Mouse (Mus musculus) CD4-positive, CD25-positive, alpha-beta regulatory T cell, adult 2 months (primary cell): Measurements from ENCODE around the gene Anxa9.

ENCODE experiments used
- DNase-seq: peaks from one replicate; pipeline ENCODE4 v3.0.0-alpha.2; 2012; ENCODE audit warnings: low read depth, low spot score

Gene Anxa9

DNA sequence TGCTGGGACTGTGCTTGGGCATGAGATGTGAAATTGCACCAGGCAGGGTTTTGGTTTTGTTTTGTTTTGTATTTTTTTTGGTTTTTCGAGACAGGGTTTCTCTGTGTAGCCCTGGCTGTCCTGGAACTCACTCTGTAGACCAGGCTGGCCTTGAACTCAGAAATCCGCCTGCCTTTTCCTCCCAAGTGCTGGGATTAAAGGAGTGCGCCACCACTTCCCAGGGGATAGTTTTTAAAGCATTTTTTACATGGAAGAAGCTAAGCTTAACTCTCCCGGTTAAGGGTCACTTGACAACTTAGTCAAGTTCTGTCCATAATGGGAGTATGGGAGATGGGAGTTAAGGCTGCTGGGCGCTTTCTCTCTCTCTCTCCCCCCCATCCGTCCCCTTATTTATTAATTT is 7.1 kb upstream of the Anxa9 start:
- DNase-seq = no peak

DNA sequence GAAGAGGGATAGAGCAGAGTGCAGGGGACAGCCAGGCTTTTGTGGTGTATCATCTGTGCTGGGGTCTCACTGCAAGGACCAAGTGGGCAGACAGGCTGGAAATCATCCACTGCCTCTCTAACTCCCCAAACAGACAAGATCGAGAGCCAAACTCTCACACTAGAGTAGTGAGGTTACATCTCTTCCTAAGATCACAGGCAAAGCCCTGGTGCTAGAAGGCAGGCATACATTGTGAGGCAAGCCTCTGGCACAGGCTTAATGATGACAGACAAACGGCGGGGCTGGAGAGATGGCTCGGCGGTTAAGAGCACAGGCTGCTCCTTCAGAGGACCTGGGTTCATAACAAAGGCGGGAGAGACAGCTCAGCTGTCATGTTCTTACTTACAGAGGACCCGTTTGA is 6.5 kb upstream of the Anxa9 start:
- no peak for DNase-seq

DNA sequence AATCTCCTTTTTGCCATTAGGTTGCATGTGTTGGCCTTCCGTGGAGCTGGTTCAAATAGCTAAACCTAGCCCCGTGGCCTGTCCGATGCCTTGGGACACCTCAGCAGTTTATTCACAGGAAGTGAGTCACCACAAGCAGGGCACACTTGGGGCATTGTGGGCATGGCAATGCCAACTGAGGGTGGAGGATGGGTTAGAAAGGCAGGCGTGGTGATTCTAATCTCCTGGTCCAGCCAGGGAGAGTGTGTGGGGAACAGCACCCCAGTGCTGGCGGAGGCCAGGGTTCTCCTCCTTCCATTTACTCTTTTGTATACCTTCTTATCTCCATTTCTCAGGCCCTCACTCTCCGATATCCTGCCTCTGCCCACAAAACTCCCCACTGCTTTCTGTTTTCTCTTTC is 5.6 kb upstream of the Anxa9 start:
- DNase-seq = peak; percentile 11

DNA sequence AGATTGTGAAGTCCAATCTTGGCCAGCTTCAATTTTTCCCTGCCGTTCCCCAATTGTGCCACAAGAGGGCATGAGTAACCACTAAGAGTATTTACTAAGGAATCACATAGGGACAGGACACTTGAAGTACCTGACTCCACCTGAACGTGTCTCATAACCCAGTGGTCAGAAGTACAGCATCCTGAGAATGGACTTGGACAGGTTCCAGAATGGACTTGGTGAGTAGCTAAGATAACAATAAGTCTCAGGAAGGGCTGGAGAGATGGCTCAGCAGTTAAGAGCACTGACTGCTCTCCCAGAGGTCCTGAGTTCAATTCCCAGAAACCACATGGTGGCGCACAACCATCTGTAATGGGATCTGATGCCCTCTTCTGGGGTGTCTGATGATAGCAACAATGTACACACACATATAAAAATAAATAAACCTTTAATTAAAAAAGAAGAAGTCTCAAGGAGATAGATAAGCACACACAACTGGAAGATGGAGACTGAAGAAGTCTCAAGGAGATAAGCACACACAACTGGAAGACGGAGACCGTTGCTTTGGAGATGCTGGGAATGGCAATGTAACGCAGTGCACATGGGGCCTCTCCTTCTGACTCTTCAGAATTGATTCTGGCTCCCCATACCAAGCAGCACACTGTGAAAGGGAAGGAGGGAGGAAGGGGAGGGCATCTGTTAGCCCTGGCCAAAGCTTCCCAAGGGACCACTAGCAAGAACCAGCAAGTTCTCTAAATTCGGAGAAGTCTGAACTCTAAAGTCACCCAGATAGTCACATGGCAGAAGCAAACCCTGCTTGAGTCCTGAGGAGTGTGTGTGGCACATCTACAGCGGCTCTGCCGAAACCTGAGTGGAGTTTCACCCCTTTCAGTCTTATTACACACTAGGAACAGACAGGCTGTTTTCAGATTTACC is 4.2 kb upstream of the Anxa9 start:
- DNase-seq = peak; percentile 70

DNA sequence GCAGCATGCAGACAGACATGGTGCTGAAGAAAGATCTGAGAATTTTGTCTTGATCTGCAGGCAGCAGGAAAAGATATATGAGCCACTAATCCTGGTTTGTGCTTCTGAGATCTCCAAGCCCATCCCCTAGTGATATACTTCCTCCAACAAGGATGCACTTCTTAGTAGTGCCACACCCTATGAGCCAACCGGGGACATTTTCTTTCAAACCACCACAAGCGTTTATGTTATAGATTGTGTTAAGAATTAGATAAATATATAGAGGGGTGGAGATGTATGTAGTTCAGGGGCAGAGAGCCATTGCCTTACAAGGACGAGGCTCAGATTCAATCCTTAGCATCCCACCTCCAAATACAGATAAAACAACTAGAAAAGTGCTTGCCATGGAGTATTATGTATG is 3.5 kb upstream of the Anxa9 start:
- DNase-seq = no peak

DNA sequence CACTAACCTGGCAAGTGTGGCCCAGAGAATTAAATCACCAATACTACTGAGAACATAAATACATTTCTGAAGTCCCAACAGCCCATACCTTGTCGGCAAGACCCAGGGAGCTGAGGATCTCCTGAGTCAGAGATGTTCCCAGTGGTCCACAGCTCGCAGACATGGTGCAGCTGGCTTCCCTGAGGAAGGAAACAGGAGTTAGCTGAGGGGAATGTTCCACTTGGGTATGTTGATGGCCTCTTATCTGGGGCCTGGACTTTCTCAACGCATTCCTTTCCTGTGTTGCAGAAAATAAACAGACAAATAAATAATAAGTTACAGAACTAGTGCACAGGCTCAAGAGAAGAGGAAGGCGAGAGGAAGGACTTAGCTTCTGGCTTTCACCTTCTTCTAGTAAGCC is 732 bp downstream of the Anxa9 start:
- DNase-seq = no peak

DNA sequence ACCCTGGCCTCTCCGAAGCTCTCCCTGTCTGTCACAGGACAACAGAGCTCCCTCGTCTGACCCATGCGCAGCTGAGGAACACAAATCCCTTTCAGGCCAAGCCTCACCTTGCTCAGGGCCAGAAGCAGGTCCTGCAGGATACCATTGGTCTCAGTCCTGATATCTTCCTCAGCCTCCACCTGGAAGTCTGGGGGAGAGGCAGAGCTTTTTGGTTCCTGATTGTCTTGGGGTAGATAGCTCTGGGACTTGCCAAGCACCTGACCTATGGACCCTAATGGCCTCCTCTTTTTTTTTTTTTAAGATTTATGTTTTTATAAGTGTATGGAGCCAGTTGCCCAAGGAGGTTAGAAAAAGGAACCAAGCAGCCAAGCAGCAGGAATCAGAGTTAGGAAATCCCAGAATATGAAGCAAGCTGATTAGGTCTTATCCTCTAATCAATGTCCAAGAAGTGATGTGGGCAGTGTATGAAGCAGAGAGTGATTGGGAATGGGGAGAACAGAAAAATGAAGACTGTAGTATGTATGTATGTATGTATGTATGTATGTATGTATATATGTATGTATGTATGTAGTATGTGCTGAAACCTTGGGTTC is 5.7 kb downstream of the Anxa9 start:
- DNase-seq = no peak

DNA sequence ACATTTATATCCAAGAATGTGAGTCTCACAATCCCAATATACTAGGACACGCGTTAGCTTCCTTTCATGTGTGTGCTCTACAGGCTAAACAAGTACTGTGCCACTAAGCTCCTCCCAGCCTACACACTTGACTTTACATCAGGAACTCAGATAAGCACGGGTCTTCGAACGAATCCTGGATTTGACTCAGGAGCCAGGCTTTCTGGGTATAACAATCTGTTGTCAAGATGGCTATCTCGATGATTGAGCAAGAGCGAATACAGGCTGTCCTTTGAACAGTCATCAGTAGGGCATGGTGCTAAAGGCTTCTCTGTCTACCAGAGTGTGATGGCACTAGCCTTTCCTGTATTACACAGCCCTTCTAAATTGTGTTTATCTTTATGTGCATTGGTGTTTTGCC is 9.0 kb downstream of the Anxa9 start:
- DNase-seq = no peak

DNA sequence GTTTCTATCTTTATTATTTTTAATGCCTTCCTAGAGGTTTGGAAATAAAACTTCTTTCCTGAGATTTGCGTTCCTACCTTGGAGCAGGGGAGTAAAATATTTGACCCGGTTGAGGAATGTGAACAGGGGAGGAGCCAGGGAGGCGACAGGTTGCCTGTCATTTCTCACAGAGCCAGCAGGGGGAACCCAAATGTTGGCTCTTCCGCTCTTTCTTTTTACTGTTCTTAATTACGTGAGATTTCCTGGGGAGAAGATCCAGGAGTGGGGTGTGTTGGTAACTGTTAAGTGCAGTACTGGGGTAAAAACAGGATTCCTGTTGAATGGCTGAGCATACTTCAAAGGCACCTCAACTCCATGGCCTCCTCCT is 10.9 kb downstream of the Anxa9 start:
- peak; percentile 75 for DNase-seq

DNA sequence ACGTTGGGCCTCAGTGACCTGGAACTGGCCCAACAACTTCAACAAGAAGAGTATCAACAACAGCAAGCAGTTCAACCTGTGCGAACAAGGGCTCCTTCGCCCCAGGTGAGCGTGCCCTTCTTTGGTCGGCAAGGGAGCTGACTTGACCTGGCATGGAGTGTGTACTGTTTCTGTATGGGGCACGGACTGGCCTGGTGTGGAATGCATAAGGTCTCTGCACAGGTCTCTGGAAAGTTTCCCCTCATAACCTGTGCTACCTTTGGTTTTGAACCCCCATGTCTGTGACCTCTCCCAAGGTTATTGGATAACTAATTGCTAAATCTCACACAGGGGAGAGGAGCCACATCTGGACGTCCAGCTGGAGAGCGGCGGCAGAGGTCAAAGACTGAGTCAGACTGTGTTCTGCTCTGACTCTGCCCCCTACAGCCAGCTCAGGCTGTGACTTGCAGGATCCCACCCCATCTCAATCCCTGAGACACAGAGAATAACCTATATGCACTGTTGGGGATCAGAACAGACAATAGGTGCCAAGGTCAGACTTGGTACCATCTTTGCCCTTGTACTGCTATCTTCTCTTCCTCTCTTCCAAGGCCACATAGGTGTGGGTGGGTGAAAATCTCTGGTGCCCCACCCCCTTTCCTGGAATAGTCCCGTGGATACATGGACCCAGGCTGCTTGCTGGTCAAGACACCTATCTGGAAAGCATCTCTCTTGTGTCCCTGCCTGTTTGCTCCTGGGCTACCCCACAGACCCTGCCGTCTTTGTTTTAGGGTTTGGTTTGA is 11.5 kb downstream of the Anxa9 start:
- DNase-seq = no peak

DNA sequence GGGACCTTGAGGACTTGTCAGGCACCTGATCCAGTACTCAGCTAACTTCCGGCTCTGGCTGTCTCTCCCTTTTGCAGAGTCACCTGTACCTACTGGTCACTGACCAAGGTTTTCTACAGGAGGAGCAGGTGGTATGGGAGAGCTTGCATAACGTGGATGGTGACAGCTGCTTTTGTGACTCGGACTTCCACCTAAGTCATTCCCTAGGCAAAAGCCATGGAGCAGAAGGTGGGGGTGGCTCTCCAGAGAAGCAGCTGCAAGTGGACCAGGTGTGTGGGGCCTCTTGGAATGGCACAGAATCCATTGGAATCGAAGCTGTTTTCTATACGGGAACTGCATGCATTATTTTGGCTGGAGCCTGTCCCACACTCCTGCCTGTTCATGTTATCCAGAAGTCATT is 12.3 kb downstream of the Anxa9 start:
- no peak for DNase-seq

DNA sequence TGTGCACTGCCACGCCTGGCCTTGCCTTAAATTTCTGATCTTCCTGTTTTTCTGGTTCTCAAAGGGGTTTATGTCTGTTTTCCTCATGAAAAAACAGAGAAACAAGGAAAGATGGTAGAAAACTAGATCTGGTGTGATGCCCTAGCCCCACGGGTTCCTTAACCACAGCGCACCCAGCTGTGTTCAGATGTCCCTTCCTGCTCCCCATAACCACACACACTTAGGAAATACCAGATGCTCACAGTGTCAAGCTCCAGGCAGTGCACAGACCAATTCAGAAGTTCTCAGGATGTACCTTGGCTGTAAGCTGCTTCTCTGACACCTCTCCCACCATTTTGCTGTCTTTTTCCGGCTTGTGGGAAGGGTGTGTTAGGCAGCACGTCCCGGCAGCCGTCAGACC is 12.7 kb downstream of the Anxa9 start:
- DNase-seq = no peak

DNA sequence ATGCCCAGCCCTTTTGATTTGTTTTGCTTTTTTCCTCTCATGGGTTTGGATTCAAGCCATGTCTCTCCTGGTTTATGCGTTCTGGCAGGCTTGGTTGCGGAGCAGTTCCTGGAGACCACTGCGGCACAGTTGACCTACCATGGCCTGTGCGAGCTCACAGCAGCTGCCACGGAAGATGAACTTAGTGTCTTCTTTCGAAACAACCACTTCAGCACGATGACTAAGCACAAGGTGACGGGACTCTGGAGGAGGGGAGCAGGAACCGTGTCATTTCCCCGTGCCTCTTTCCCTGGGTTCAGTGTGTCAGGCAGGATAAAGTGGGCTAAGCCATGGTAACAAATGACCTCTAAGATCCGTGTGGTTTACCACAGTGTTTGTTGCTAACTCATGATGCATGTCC is 13.4 kb downstream of the Anxa9 start:
- DNase-seq = no peak

DNA sequence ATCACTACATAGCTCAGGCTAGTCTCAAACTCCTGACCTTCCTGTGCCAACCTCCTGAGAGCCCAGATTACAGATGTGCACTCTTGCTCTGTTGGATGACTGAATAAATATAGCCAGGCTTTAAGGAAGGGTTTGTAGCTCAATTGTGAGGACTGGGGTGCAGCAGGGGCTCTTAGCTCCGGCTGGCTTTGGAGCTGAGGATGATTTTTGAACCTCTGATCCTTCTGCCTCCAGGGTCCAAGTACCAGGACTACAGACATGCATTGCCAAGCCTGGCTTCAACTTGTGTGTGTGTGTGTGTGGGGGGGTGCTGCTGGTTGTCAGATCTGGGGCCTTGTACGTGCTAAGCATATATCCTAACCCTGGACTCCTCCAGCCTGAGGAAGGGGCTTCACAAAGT is 14.1 kb downstream of the Anxa9 start:
- DNase-seq = no peak

DNA sequence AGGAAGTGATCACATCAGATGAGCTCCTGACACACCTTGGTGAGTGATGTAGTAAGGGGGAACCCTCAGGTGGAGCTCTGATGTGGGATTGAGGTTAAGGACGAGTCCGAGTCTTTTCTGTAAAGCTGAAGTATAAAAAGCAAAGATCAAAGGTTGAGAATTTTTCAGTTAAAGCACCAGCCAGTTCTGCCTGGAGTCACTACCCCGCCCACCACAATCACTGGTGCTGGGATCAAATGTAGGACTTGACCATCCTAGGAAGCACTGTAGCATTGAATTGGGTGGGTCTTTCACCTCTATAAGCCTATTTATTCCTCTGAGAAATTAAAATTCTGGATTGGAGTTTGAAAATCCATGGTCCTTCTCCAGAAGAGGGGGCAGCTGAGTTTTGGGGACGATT is 15.9 kb downstream of the Anxa9 start:
- DNase-seq = no peak

DNA sequence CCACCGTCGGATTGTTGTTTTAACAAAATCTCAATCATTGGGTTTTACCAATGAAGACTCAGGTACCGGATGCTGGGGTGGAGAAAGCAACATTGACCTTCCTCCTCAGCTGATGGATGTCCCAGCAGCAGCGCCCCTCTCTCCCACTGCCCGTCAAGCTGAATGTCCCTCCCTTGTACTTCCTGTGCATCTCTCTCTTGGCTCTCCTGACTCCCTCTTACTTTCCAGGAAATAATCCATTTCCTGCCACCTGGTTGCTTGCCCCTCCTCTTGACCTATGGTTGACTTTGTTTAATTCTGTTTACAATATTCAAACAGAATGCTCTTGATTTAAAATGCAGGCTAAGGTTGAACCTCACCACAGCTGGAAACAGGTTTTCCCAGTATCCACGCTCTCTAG is 16.8 kb downstream of the Anxa9 start:
- DNase-seq = no peak

DNA sequence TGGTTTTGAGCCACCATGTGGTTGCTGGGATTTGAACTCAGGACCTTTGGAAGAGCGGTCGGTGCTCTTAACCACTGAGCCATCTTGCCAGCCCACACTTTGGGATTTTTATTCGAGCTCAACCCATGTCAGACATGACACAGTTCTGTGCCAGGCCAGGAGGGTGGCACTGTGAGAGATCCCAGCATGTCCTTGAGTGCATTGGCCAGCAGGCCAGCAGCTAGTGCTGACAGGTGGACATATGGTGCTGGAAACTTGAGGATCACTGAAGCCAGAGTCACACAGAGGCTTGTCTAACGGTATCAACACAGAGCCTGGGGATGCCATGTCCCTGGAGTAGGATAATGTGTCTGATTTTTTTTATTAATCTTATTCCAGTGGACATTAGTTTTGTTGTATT is 17.6 kb downstream of the Anxa9 start:
- no peak for DNase-seq

DNA sequence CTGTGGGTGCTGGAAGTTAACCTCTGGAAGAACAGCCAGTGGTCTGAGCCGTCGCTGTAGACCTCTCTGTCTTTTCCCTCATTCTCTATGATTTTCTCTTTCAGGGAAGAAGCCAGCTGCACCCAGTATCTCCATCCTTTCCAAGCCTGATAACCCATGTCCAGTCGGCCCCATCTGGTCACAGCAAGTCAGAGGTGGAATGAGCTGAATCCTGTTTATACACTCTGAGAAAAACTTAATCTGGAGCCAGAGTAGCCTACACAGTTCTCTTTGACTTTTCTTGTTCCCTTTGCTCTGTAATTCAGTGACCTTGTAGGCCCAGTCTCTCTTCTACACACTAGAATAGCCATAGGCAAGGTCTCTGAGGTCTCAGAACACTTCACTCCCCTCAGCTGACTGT is 19.4 kb downstream of the Anxa9 start:
- DNase-seq = no peak

DNA sequence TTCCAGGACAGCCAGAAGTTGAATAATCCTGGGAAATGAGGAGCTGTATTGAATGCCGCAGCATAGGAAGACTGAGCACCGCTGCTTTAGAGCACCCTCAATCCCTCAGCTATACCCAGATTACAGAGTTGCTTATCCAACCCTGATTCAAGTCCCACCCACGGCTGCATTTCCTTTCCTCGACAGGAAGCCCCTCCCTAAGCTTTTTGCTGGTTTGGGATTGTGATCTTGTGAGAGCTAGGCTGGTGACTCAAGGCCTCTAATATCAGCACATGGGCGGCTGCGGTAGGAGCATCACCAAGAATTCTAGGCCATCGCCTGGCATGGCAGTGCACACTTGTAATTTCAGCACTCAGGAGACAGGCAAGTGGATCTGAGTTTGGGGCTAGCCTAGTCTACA is 20.5 kb downstream of the Anxa9 start:
- no peak for DNase-seq

DNA sequence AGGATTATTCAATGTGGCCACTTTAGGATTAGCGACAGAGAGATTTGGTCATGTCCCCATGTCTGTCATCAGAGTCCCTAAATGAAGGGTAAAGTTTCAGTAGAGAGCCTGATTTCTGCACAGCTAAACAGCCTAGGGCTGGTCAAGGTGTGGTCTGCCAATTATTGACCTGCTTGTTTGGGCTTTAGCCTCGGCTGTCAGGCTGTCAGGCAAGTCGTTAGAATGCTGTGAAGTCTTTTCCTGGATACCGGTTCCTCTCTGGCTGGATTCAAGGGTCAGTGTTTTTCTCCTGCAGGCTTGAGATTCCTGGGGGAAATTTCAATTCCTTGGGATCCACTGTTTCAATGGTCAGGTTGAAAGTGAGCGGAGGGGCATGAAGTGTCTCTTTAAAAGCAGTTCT is 21.0 kb downstream of the Anxa9 start:
- no peak for DNase-seq

DNA sequence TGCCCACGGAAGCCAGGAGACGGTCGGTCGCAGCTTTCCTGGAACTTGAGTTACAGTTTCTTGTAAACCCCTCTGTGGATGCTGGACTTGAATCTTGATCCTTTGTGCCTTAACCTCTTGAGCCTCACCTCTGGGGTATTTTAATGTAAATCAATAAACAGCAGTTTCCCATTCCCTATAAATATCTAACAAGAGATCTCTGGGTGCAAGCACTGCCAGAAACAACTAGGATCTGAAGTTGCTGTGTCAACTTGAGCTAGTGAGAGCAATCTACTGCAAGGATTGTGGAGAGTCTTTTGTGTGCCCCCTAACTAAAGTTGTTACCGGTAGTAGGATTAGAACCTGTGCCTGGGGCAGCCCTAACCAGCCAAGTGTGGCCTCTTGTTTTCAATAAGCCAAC is 21.6 kb downstream of the Anxa9 start:
- no peak for DNase-seq

DNA sequence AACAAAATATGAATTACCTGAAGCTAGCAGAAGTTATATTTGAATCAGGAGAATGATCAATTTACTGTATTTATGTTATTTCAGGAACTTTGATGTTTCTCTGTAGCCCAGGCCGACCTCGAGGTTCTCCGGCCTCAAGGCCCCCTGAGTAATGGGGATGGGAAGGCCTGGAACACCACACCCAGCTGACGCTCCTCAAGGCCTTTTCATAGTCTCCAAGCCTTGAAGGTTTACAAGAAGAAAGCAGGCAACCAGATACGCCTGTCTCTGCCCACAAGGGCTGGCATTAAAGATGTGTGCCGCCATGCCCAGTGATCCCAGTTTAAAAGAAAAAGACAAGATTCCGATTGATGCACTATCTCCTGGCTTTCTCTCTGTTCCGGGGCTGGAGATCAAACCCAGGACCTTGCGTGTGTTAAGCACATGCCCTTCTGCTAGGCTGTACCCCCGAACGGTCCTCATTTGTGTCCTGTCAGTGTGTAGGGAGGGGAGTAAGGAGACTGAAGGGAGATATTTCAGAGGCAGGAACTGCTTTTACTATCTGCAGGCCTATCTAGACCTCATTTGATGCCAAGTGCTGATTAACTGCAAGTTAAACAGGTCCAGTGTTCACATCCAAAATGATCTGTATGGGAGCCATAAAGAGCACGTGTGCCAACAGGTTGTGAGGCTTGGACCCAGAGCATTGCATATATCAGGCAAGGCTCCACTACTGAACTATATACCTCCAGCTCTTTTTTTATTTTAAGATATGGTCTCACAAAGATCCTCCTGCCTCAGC is 22.3 kb downstream of the Anxa9 start:
- DNase-seq = no peak
